ENCODE assay signal across 8 mouse cellular contexts in the genomic region with DNA sequence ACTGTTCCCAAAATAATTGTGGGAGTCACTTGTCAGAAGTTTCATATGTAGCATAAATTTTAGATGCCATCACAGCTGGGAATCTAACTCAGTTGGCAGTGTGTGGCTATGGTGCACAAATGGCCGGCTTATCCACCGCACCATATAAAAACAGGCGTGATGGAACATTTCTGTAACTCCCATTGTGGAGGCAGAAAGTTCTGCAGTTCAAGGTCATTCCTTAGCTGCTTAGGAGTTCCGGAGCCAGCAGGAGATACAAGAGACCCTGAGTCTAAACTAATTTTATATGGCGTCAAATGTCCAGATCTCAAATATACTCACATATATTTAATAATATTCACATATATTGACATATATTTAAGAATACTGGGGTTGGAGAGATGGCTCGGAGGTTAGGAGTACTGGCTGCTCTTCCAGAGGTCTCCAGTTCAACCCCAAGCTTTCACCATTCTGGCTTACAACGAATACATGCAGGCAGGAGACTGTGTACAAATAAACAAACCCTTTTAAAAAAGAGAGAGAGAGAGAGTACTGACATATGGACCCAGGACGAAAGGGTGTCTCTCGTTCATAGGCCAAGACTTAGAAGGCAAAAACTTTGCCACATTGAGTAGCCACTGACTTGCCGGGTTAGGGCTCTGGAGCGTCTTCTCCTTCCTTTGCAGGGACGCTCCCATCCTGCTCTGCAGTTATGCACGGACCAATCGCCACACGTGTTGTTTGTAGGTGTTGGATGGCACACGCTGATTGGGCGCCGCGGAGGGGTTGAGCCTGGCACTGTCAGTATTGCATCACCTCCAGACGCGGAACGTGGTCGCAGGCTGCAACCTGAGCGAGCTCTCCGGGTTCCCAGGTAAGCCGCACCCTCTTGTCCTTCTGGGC. TPM values are rescaled to one million over a fixed set of nuclear protein-coding genes. Genes with fewer than 3 reads are reported as not detected.
DNase-seq lines count a peak whose midpoint lies in the region; ATAC-seq and TF ChIP-seq lines count a peak whose summit lies in the region.

Gene Iars, plus strand, starts transcription at position 750 of the 882 bp plus-strand sequence.

- no peaks in the 10 kb centered on the region for H3K9me3 ChIP-seq in ES-E14 (ENCODE audit: control insufficient read depth, insufficient read depth, low read depth, low read length)
- H3K9me3 ChIP-seq in forebrain, embryonic 15.5 days = no peaks in the 10 kb centered on the region

- peak; percentile 96 for DNase-seq in ES-E14 (ENCODE audit: low read depth, low spot score)
- peak; percentile 99 for DNase-seq in cerebellum, adult 11-12 months
- peak; percentile 98 for DNase-seq in heart, postnatal 25 days (ENCODE audit: low spot score)
- DNase-seq in layer of hippocampus, adult 18-20 months (ENCODE audit: low spot score in 2 of 2) = peak; percentile 99 to 100
- DNase-seq in lung, adult 2 months = peak; percentile 100
- DNase-seq in thymus, adult 18-20 months = peak; percentile 98

- peaks cover 3 to 6% of the 10 kb centered on the region in 2 experiments; a peak in 3 of 4 replicates for H3K4me1 ChIP-seq in ES-E14 (ENCODE audit: control insufficient read depth in 2 of 2, insufficient read depth in 2 of 2, low read length in 2 of 2, poor library complexity in 1 of 2)
- H3K4me1 ChIP-seq in forebrain, embryonic 15.5 days = peaks cover 25% of the 10 kb centered on the region
- H3K4me1 ChIP-seq in lung, adult 2 months (ENCODE audit: control insufficient read depth, insufficient read depth, low read length) = no peaks in the 10 kb centered on the region; the same call in 1 of the 2 replicates

- in situ Hi-C loops in ES-E14 (cut with MboI; ENCODE audit: low sequenced_read_pairs in 2 of 2, unreplicated experiment in 2 of 2) = no loop called here

- H3K27me3 ChIP-seq in forebrain, embryonic 15.5 days = no peaks in the 10 kb centered on the region

- peak; percentile 88; the same call in 1 of the 2 replicates for TF ChIP-seq POLR2A in lung, adult 2 months (IDR thresholded peaks at IDR 0.05; ENCODE audit: borderline replicate concordance, extremely low read depth, low read depth, low read length)

- 6% methylated on average over 26 of the region's 26 CpGs for WGBS in forebrain, embryonic 15.5 days
- WGBS in lung, adult 2 months = 4% methylated on average over 26 of the region's 26 CpGs

- peak within 1 kb of the TSS; percentile 38 for H3K27ac ChIP-seq in ES-E14 (ENCODE audit: insufficient read depth, low read depth, low read length, poor library complexity, severe bottlenecking)
- peak within 1 kb of the TSS; percentile 54 for H3K27ac ChIP-seq in forebrain, embryonic 15.5 days (replicated peaks)

- H3K9ac ChIP-seq in ES-E14 (ENCODE audit: insufficient read depth, low read depth, low read length, poor library complexity, severe bottlenecking) = peak within 1 kb of the TSS; percentile 94
- H3K9ac ChIP-seq in forebrain, embryonic 15.5 days (replicated peaks) = peak within 1 kb of the TSS; percentile 63

- H3K4me2 ChIP-seq in forebrain, embryonic 15.5 days (replicated peaks) = peak within 1 kb of the TSS; percentile 76

- TF ChIP-seq CTCF in lung, adult 2 months (IDR thresholded peaks at IDR 0.05; ENCODE audit: insufficient read depth, low read length) = no peak

- peaks cover 6% of the 10 kb centered on the region for H3K36me3 ChIP-seq in ES-E14 (ENCODE audit: control insufficient read depth, insufficient read depth, low read length, poor library complexity, severe bottlenecking)
- peaks cover 23% of the 10 kb centered on the region for H3K36me3 ChIP-seq in forebrain, embryonic 15.5 days

- H3K4me3 ChIP-seq in ES-E14 (ENCODE audit: insufficient read depth in 1 of 2, low read depth in 1 of 2, low read length in 2 of 2, poor library complexity in 1 of 2, severe bottlenecking in 1 of 2) = peak within 1 kb of the TSS; percentile 87 to 96
- H3K4me3 ChIP-seq in forebrain, embryonic 15.5 days = peak within 1 kb of the TSS; percentile 63
- peak within 1 kb of the TSS; percentile 78 for H3K4me3 ChIP-seq in lung, adult 2 months (replicated peaks; ENCODE audit: extremely low read depth, low read depth, low read length)

- peak; percentile 100 for ATAC-seq in forebrain, embryonic 15.5 days (replicated peaks)
- ATAC-seq in neutrophil, adult 5-6 weeks (ENCODE audit: extremely low read depth, insufficient number of reproducible peaks, low FRiP score, poor library complexity, severe bottlenecking) = peak; percentile 100

- intact Hi-C loops in heart, postnatal 25 days (cut with DNase I) = no loop called here

TF ChIP-seq in ES-E14, 5 proteins besides CTCF, POLR2A, EP300 and RAD21:
- TF ChIP-seq ZNF384 (IDR thresholded peaks at IDR 0.05; ENCODE audit: low read depth, low read length) = no peak
- TF ChIP-seq HCFC1 (IDR thresholded peaks at IDR 0.05; ENCODE audit: borderline replicate concordance, insufficient read depth, low read length) = peak; percentile 64; the same call in 1 of the 2 replicates
- no peak for TF ChIP-seq ZC3H11A (IDR thresholded peaks at IDR 0.05; ENCODE audit: borderline replicate concordance, low read depth, low read length)
- TF ChIP-seq CHD2 (IDR thresholded peaks at IDR 0.05; ENCODE audit: low read depth, low read length) = peak; percentile 88
- TF ChIP-seq MAFK (IDR thresholded peaks at IDR 0.05; ENCODE audit: insufficient read depth, low read depth, low read length) = peak; percentile 16; the same call in 1 of the 2 replicates
TF ChIP-seq in ES-E14: peak in this region for 3.

RNA-seq across cellular contexts. Expression of gene Iars, which starts in this region (rescaled TPM):
- total RNA-seq in ES-E14 (2012; rRNA removed) = 139 and 176 TPM in 2 replicates
- polyA plus RNA-seq in forebrain, embryonic 15.5 days (2015; fragmentation: Nextera tagmentation; extraction: Ambion mirVana) = 58.0 and 61.8 TPM in 2 replicates
- total RNA-seq in heart, postnatal 25 days (2021) = 10 to 100 TPM; 62.4 to 62.6 TPM
- 10 to 100 TPM; 56.8 to 61.2 TPM for total RNA-seq in layer of hippocampus, adult 18-20 months (2021)
- 10.4 and 17.4 TPM in 2 replicates for polyA plus RNA-seq in lung, adult 2 months (2012; rRNA removed)
- total RNA-seq in neutrophil, adult 5-6 weeks (2017) = 32.5 and 33.3 TPM in 2 replicates

Comparison
In these comparisons a context has a peak if more than half of its experiments do, and no peak if none do; other contexts are left out.
1. Peak in every context shown above with its lines: DNase-seq, ATAC-seq, H3K4me3 ChIP-seq and H3K27ac ChIP-seq.